Mouse (Mus musculus) embryo, embryonic 9.5 days (tissue): ENCODE data around the gene Nln.

Experiments
- DNase-seq: peaks from one replicate; pipeline ENCODE4 v3.0.0-alpha.2; 2017; ENCODE audit errors: extremely low spot score

Gene Nln

DNA sequence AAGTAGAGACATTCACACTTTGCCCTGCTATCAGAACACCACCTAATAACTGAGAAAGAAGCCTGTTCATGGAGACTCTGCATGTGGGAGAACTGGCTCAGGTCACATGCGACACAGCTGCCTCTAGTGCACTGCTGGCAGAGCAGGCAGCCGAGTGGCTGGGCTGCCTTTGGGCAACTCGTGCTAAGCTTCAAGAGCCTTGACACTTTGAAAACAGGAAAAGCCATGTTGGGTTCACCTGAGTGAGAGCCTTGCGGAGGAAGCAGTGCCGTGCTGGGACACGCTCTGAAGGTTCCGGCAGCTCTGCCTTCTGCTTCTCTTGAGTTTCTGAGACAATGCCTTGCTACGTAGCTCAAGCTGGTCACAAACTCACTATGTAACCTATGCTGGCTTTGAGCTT is 66.7 kb downstream of the Nln start:
- no peak for DNase-seq

GRCm38 (mm10) chr13:104041481-104041880 is 67.9 kb downstream of the Nln start:
- no peak for DNase-seq

DNA sequence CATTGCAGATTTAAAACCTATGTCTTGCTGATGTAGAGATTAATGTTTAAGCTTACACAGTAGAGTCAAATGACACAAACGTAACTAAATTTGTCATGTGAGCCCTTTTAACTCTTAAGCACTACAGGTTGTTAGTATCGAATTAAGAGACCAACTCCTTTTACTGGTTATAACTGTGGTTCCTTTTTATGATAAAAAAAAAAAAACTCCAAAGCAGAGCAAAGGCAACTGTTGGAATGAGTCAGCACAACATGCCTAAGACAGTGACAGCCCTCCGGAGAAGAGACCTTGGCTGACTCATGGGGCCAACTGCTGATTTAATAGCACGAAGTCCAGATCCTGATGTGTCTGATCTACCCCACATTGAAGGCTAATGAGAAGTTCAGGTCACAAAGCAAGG is 68.5 kb downstream of the Nln start:
- no peak for DNase-seq

DNA sequence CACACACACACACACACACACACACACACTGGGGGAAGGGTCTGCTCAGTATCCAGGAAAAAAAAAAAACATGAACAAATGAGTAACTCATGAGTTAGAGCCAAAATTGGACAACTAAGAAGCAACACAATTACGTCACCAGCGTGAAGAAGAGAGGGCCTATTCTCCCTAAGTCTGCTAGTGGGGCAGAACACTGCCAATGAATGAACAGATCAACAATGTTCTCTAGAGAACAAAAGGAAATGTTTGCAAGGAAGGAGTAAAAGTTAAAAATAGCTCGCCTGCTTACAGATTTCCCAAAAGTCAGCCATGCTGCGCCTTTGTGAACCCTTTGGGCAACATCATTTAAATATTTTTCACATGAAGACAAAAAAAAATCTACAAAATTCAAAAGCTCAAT is 69.6 kb downstream of the Nln start:
- no peak for DNase-seq

GRCm38 (mm10) chr13:104038891-104039290 is 70.5 kb downstream of the Nln start:
- no peak for DNase-seq

DNA sequence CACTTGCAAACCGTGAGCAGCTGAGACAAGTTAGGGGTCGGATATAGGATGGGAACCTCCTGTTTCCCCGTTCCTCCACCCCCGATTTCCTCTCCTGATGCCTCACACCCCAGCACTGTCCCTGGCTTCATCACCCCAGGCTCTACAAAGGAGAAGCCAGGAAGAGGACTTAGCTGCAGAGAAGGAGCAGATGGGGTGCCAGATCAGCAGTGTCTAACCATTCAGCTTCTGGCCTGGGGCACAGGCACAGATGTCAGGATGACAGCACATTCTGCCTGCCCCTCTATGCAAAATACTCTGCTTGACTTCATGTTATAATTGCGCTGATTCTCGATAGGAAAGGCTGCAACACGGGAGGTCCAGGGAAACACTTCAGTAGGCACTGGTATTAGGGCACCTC is 71.1 kb downstream of the Nln start:
- no peak for DNase-seq

DNA sequence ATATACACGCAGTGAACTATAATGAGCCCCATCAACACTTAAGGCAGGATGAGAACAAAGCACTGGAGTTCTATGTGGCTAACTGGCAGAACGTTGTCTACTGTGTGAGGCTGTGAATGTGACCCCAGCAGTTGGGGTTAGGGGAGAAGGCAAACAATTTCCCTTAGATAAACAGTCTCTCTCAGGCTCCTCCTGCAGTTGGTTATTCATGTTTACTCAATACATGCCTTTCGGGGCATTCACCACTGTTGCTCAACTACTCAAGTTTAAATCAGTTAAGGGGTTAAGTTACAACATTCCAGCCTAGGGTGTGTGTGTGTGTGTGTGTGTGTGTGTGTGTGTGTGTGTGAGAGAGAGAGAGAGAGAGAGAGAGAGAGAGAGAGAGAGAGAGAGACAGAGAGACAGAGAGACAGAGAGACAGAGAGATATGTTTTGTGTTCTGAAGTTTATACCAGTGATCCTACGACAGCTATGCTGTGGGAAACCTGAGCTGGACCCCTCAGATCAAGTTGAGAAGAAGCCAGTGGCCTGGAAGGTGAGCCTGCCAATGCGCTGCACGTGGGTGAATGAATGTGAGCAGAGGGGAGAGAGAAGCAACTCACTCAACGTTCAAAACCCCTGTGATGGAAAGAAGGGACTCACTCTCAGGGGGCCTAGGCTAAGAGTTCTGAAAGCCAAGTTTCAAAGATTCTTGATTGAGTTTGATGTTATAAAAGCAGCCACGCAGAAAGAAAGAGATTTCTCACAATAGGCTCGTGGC is 71.7 kb downstream of the Nln start:
- no peak for DNase-seq

DNA sequence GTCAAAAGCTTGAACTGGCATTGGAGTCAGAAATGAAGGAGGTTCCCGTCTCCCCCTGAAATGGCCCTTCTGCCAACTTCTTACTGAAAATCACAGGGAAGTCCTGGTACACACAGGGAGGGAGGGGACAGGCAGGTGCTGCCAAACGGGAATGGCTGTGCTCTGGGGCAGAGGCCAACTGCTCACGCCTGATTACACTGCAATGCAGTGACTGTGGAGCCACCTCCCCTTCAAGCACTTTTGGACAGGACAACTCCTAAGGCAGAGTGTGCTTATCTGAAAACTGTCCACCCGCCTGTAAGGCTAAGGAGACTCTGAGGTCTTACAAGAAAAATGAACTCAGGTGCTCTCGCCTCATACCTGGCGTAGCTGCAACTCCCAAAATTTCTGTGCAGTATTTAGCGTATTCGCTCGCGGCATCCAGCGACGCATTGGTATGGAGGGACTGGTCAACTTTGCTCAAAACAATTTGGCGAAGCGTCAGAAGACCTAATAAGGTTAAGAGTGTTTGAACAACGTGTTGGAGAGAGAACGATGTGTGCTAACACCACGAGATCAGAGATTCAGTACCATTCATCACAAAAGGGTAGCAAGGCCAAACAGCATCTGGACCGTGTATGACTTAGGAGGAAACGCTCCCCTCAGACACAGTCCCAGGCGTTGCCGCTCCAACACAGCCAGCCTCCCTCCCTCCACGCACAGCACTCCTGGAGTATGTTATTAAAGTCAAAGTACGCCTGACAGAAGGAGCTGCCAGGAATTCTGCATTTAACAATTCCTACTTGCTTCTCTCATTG is 72.7 kb downstream of the Nln start:
- DNase-seq, result no peak

DNA sequence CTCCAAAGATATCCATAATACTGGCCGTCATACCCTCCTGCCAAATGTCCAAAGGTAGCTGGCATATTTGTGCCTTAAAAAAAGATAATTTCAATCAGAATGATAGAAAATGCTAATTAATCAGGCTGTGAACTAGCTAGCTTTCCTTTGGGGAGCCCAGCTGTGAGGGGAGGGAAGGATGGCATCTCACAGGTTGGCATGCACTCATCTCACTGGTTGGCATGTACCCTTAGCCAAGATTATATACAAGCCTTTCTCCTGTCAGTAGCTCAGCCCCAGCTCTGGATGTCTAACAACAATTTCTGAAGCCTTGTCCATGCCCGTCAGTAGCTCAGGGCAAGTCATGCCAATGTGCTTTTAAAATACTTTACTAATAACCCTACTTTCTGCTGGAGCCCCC is 73.8 kb downstream of the Nln start:
- DNase-seq, result no peak

GRCm38 (mm10) chr13:104034854-104035253 is 74.6 kb downstream of the Nln start:
- no peak for DNase-seq

GRCm38 (mm10) chr13:104032620-104033133 is 76.7 kb downstream of the Nln start:
- no peak for DNase-seq

- no peak for DNase-seq
Observed at GRCm38 (mm10) chr13:104031821-104032331, 77.5 kb downstream of the Nln start.

DNA sequence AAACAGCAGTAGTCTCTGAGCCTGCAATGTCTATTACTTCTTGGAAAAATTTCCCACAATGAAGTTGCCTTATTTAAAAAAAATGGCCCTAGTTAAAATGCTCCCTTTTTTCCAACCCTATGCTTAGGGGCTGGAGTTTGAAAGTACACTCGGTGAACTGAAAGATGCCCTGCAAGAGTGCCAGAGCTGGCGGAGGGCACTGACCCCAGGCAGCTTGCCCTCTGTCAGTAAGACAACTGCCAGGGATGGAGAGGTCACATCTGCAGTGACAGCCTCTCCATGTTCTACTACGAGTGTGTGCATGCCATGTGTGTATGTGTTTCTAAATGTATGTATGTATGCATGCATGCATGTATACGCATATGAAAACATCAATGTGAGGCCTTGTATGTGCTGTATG is 78.5 kb downstream of the Nln start:
- DNase-seq, result no peak

DNA sequence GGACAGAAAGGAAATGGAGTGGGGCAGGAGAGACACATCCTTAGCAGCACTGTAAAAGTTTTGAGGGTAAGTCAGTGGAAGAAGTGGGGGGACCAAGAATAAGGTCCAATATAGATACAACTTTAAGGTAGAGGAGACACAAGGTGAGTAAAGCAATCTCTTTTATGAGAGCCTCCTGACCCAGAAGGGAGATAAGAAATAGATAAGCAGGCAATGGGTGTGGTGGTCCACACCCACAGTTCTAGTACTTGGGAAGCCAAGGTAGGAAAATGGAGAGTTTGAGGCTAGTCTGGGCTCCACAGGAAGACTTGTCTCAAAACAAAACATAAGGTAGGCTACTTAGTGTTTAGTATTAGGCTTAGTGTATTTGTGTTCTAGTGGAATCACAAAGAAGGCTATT is 79.9 kb downstream of the Nln start:
- no peak for DNase-seq

DNA sequence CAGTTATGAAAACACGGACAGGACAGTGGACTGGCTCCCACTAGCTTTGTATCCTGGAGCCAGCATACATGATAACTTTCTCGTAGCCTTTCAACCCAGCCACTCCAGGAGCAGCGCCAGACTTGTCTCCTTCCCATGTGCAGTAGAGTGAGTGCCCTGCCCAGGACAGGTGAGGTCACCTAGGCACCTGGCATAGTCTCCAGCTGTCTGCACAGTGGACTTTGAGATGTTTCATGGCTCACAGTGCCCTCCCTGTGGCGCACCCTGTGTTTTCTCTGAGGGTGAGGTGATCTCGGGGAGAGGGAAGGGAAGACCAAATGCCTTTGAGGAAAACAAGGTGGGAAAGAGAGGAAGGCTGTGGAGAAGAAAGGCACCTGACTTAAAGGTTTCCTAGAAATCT is 80.3 kb downstream of the Nln start:
- DNase-seq, result no peak

- no peak for DNase-seq
Observed at GRCm38 (mm10) chr13:104026525-104026924, 82.9 kb downstream of the Nln start.

DNA sequence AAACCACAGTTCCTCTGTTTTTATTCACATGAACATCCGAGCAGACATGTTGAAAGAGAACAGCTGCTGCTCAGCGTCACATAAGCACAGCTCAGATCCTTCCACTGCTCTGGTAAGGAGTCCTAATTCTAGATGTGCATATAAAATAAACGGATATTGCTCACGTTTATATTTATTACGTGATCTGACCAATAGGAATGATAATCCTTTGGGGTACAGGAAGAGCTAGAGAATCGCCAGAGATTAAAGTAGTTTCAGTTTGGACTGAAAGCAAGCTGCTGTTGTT is 83.8 kb downstream of the Nln start:
- DNase-seq, result no peak

DNA sequence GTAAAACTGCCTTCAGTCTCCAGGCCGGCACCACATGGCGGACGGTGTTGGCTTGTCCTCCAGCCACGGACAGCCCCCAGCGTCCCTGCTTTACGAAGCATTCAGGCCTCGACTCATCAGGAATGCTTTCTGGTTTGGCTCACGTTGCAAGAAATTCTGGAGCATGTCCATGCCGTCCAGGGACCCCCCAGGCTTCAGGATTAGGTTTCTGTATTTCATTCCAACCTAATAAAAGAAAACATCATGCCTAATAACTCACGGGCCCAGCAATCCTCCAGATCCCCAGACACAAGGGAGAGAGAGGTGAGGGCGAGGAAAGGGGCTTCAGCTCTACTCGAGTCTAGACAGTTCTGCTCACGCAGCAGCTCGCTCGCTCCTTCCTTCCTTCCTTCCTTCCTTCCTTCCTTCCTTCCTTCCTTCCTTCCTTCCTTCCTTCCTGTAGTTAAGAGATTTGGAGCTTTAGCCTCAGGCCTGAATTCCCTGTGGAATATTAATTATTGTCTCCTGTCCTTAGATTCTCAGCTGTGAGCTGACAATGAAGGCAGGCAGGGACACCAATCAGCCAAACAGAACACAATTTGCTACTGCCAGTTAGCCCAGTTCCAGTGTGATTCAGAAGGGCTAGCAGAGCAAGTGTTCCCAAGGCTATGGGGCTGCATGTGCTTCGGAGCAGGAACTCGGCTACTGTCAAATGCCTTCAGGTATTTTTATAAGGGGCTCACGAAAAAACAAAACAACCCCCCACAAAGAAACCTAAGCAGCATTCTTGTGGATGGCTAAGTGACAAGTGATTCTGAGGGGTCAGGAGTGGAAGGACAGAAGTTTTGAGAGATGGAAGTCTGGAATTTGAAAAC is 84.3 kb downstream of the Nln start:
- DNase-seq, result no peak

GRCm38 (mm10) chr13:104024275-104024674 is 85.1 kb downstream of the Nln start:
- no peak for DNase-seq

GRCm38 (mm10) chr13:104023356-104023911 is 86.0 kb downstream of the Nln start:
- no peak for DNase-seq

- DNase-seq, result no peak
Observed at GRCm38 (mm10) chr13:104018466-104019076, 90.8 kb downstream of the Nln start.
